26 mouse cellular contexts compared by ENCODE assay signal in genomic region chr13:51064429-51064828, GRCm38 (mm10). TPM values are rescaled to one million over a fixed set of nuclear protein-coding genes. Genes with fewer than 3 reads are reported as not detected.
A peak's percentile ranks its signal among the peaks of the same experiment; 100 is the strongest.
DNase-seq lines count a peak whose midpoint lies in the region; ATAC-seq and TF ChIP-seq lines count a peak whose summit lies in the region.
"Had no signal": no experiment of that assay in that cellular context is flagged by ENCODE, and none has a peak within 500 bp of the region (broad histone marks: within the 10 kb centered on the region; RNA-seq: fewer than 3 reads in every experiment).

No protein-coding gene starts in this region.

- peak overlapping the region; percentile 34; the same call in 1 of the 2 replicates for H3K27ac ChIP-seq in liver, postnatal 0 days (ENCODE audit: low read depth)
- H3K27ac ChIP-seq in liver, embryonic 11.5 days (ENCODE audit: low read depth, low read length) = no peak overlapping the region
- peak overlapping the region; percentile 96 for H3K27ac ChIP-seq in ES-Bruce4 (ENCODE audit: insufficient read depth, low read length)
- H3K27ac ChIP-seq: embryonic facial prominence, embryonic 10.5 days; embryonic facial prominence, embryonic 13.5 days; forebrain, embryonic 12.5 days; forebrain, embryonic 15.5 days; hindbrain, embryonic 12.5 days; hindbrain, embryonic 15.5 days had no signal

- no peaks in the 10 kb centered on the region for H3K27me3 ChIP-seq in liver, postnatal 0 days (ENCODE audit: insufficient read depth, low read length)
- H3K27me3 ChIP-seq in liver, embryonic 11.5 days (replicated peaks; ENCODE audit: control insufficient read depth, insufficient read depth, low read length) = no peaks in the 10 kb centered on the region
- no peaks in the 10 kb centered on the region for H3K27me3 ChIP-seq in ES-Bruce4 (ENCODE audit: control insufficient read depth, insufficient read depth, low read length, poor library complexity, severe bottlenecking)
- H3K27me3 ChIP-seq: embryonic facial prominence, embryonic 13.5 days; forebrain, embryonic 12.5 days; forebrain, embryonic 15.5 days; hindbrain, embryonic 12.5 days; hindbrain, embryonic 15.5 days had no signal

- no peaks in the 10 kb centered on the region for H3K4me1 ChIP-seq in liver, postnatal 0 days (ENCODE audit: insufficient read depth)
- H3K4me1 ChIP-seq in liver, embryonic 11.5 days (replicated peaks; ENCODE audit: control insufficient read depth, insufficient read depth, low read length) = no peaks in the 10 kb centered on the region
- peaks cover 10% of the 10 kb centered on the region for H3K4me1 ChIP-seq in ES-Bruce4 (ENCODE audit: control insufficient read depth, insufficient read depth, low read length)
- H3K4me1 ChIP-seq: embryonic facial prominence, embryonic 13.5 days; forebrain, embryonic 12.5 days; forebrain, embryonic 15.5 days; hindbrain, embryonic 12.5 days; hindbrain, embryonic 15.5 days had no signal

- no peak for TF ChIP-seq POLR2A in ES-Bruce4 (IDR thresholded peaks at IDR 0.05; ENCODE audit: insufficient read depth, low read length)

- 74% methylated on average over 3 of the region's 3 CpGs for WGBS in liver, postnatal 0 days (ENCODE audit: insufficient replicate concordance)
- 78% methylated on average over 3 of the region's 3 CpGs for WGBS in liver, embryonic 11.5 days

- TF ChIP-seq EP300 in liver, postnatal 0 days (IDR thresholded peaks at IDR 0.05; ENCODE audit: low read depth) = no peak
- TF ChIP-seq EP300 in ES-Bruce4 (IDR thresholded peaks at IDR 0.05; ENCODE audit: insufficient read depth, low read depth, low read length) = no peak

- no peak overlapping the region for H3K4me2 ChIP-seq in liver, postnatal 0 days (ENCODE audit: low read depth, low read length)
- H3K4me2 ChIP-seq in liver, embryonic 11.5 days = no peak overlapping the region
- H3K4me2 ChIP-seq: embryonic facial prominence, embryonic 13.5 days; forebrain, embryonic 12.5 days; forebrain, embryonic 15.5 days; heart, embryonic 11.5 days; hindbrain, embryonic 12.5 days; hindbrain, embryonic 15.5 days had no signal

- H3K9me3 ChIP-seq in liver, postnatal 0 days (ENCODE audit: low read length) = no peaks in the 10 kb centered on the region
- no peaks in the 10 kb centered on the region for H3K9me3 ChIP-seq in liver, embryonic 11.5 days (ENCODE audit: control insufficient read depth, low read length)
- H3K9me3 ChIP-seq in ES-Bruce4 (replicated peaks; ENCODE audit: control insufficient read depth, insufficient read depth, low read length, poor library complexity, severe bottlenecking) = no peaks in the 10 kb centered on the region; the same call in 1 of the 2 replicates
- H3K9me3 ChIP-seq: embryonic facial prominence, embryonic 10.5 days; embryonic facial prominence, embryonic 13.5 days; forebrain, embryonic 12.5 days; forebrain, embryonic 15.5 days; hindbrain, embryonic 12.5 days; hindbrain, embryonic 15.5 days had no signal

- intact Hi-C loops in gastrocnemius, postnatal 14 days (cut with DNase I; ENCODE audit: low total_unique reads) = no loop called here

- no peak overlapping the region for H3K9ac ChIP-seq in liver, postnatal 0 days (replicated peaks)
- H3K9ac ChIP-seq in liver, embryonic 11.5 days (ENCODE audit: low read depth, low read length) = no peak overlapping the region
- H3K9ac ChIP-seq in ES-Bruce4 (ENCODE audit: low read depth, poor library complexity, severe bottlenecking) = no peak overlapping the region
- H3K9ac ChIP-seq: embryonic facial prominence, embryonic 13.5 days; forebrain, embryonic 12.5 days; forebrain, embryonic 15.5 days; hindbrain, embryonic 12.5 days; hindbrain, embryonic 15.5 days had no signal

- ATAC-seq in liver, postnatal 0 days = no peak
- ATAC-seq in liver, embryonic 11.5 days (replicated peaks; ENCODE audit: low FRiP score) = no peak
- peak; percentile 55; the same call in 1 of the 2 replicates for ATAC-seq in neutrophil, adult 5-6 weeks (ENCODE audit: extremely low read depth, insufficient number of reproducible peaks, low FRiP score, poor library complexity, severe bottlenecking)
- ATAC-seq: activated CD4-positive, CD25-positive, alpha-beta regulatory T cell, adult 4 months; CD4-positive, CD25-positive, alpha-beta regulatory T cell, adult 4 months; forebrain, embryonic 15.5 days had no signal

- no peaks in the 10 kb centered on the region for H3K36me3 ChIP-seq in liver, postnatal 0 days (replicated peaks; ENCODE audit: insufficient read depth, low read length)
- H3K36me3 ChIP-seq in liver, embryonic 11.5 days (ENCODE audit: control insufficient read depth, insufficient read depth, low read length) = no peaks in the 10 kb centered on the region
- no peaks in the 10 kb centered on the region for H3K36me3 ChIP-seq in ES-Bruce4 (ENCODE audit: control insufficient read depth, insufficient read depth, low read length, poor library complexity, severe bottlenecking)
- H3K36me3 ChIP-seq: embryonic facial prominence, embryonic 10.5 days; embryonic facial prominence, embryonic 13.5 days; forebrain, embryonic 12.5 days; forebrain, embryonic 15.5 days; hindbrain, embryonic 12.5 days; hindbrain, embryonic 15.5 days had no signal

- H3K4me3 ChIP-seq in liver, postnatal 0 days (ENCODE audit: low read depth, low read length) = no peak overlapping the region
- H3K4me3 ChIP-seq in liver, embryonic 11.5 days (ENCODE audit: low read depth, low read length) = no peak overlapping the region
- no peak overlapping the region for H3K4me3 ChIP-seq in ES-Bruce4 (ENCODE audit: low read depth, low read length)
- H3K4me3 ChIP-seq: embryonic facial prominence, embryonic 10.5 days; embryonic facial prominence, embryonic 13.5 days; erythroblast, embryonic 14.5 days; forebrain, embryonic 12.5 days; forebrain, embryonic 15.5 days; hindbrain, embryonic 12.5 days; hindbrain, embryonic 15.5 days had no signal

- peak; percentile 22 for DNase-seq in liver, postnatal 0 days
- no peak for DNase-seq in liver, embryonic 11.5 days (ENCODE audit: low spot score)
- peak; percentile 84 for DNase-seq in A20 (ENCODE audit: low read depth, low spot score)
- no peak for DNase-seq in thymus, postnatal 14 days
- DNase-seq in gastrocnemius, postnatal 14 days = no peak
- no peak for DNase-seq in adrenal gland, postnatal 10 days
- DNase-seq: adrenal gland, adult 8-10 months; cerebellum, adult 11-12 months; cerebellum, adult 8-10 months; cerebellum, postnatal 10 days; cerebellum, postnatal 36 days; embryo, embryonic 11 days; gastrocnemius, postnatal 10 days; heart, adult 11 months had no signal

- no peak for TF ChIP-seq CTCF in liver, postnatal 0 days (IDR thresholded peaks at IDR 0.05; ENCODE audit: low read depth)
- no peak for TF ChIP-seq CTCF in ES-Bruce4 (IDR thresholded peaks at IDR 0.05; ENCODE audit: low read depth, low read length)

RNA-seq across cellular contexts. Expression of gene Spin1, which starts 36.3 kb away (rescaled TPM):
- 11.7 and 12.6 TPM in 2 replicates for polyA plus RNA-seq in liver, postnatal 0 days (2015; fragmentation: Nextera tagmentation; extraction: Ambion mirVana)
- polyA plus RNA-seq in liver, embryonic 11.5 days (2014; fragmentation: Nextera tagmentation; extraction: Ambion mirVana) = 39.5 TPM in 2 replicates
- 72.0 and 72.3 TPM in 2 replicates for polyA plus RNA-seq in ES-Bruce4 (2011; ENCODE audit: insufficient read depth, insufficient read length, low read depth, missing spikeins)
- 44.5 and 46.9 TPM in 2 replicates for total RNA-seq in neutrophil, adult 5-6 weeks (2017)
- 10 to 100 TPM; 16.9 to 18.6 TPM for total RNA-seq in gastrocnemius, postnatal 14 days (2021)
- total RNA-seq in adrenal gland, postnatal 10 days (2021) = 10 to 100 TPM; 63.9 to 68.1 TPM

Comparison
In these comparisons a context has a peak if more than half of its experiments do, and no peak if none do; other contexts are left out.
1. DNase-seq: peak in liver, postnatal 0 days (single experiment) and A20 (single experiment); none in liver, embryonic 11.5 days (single experiment), thymus, postnatal 14 days (single experiment), gastrocnemius, postnatal 14 days (single experiment) and adrenal gland, postnatal 10 days (single experiment).